Mouse (Mus musculus) E14TG2a.4 (cell line): ENCODE data around the gene Cdh1.
A peak's percentile ranks its signal among the peaks of the same experiment; 100 is the strongest.

Experiments
- H3K27me3 ChIP-seq: 2 replicates; pipeline ENCODE4 v1.6.1; 2014; ENCODE audit warnings: low read length, control low read depth; ENCODE audit not compliant: insufficient read depth
- H3K36me3 ChIP-seq: 2 replicates; pipeline ENCODE4 v1.6.1; 2014; ENCODE audit warnings: low read length, control low read depth; ENCODE audit not compliant: insufficient read depth
- H3K4me1 ChIP-seq: replicated peaks from 2 replicates; pipeline ENCODE4 v1.6.1; 2014; ENCODE audit warnings: low read depth, low read length, control low read depth
- H3K4me3 ChIP-seq: replicated peaks from 2 replicates; pipeline ENCODE4 v1.5.1; 2014; ENCODE audit warnings: mild to moderate bottlenecking, low read length
- H3K9me3 ChIP-seq: 2 replicates; pipeline ENCODE4 v1.6.1; 2014; ENCODE audit warnings: low read length, control low read depth
- CTCF ChIP-seq: conservative IDR thresholded peaks from 2 replicates; pipeline ENCODE4 v1.5.1; 2014; ENCODE audit warnings: low read length
- NANOG ChIP-seq: IDR thresholded peaks from 2 replicates; pipeline ENCODE4 v1.6.1; 2014; ENCODE audit warnings: borderline replicate concordance, low read length, mixed read lengths
- POU5F1 ChIP-seq: IDR thresholded peaks from 2 replicates; pipeline ENCODE4 v1.6.1; 2014; ENCODE audit warnings: low read length, borderline replicate concordance

Gene Cdh1

GRCm38 (mm10) chr8:106615661-106616299 lies 12.6 kb downstream of the Cdh1 start:
- peaks cover 98% of the 10 kb centered on the region for H3K4me1 ChIP-seq
- TF ChIP-seq CTCF, result no peak
- no peak for TF ChIP-seq POU5F1
- no peak; the same call in 1 of the 2 replicates for TF ChIP-seq NANOG
- H3K27me3 ChIP-seq, result no peaks in the 10 kb centered on the region
- H3K36me3 ChIP-seq, result peaks cover 42% of the 10 kb centered on the region
- H3K9me3 ChIP-seq, result no peaks in the 10 kb centered on the region
- peak overlapping the region; percentile 75 for H3K4me3 ChIP-seq

- TF ChIP-seq NANOG, result peak; percentile 51
- 0 out of 2 replicates have a peak, but pooled peaks have one; percentile 5 for TF ChIP-seq POU5F1
- TF ChIP-seq CTCF, result no peak
- H3K27me3 ChIP-seq, result no peaks in the 10 kb centered on the region
- no peaks in the 10 kb centered on the region for H3K9me3 ChIP-seq
- H3K4me3 ChIP-seq, result peak overlapping the region; percentile 75
- H3K4me1 ChIP-seq, result peaks cover 96% of the 10 kb centered on the region
- peaks cover 38% of the 10 kb centered on the region for H3K36me3 ChIP-seq
Measured at GRCm38 (mm10) chr8:106616679-106617078, 13.5 kb downstream of the Cdh1 start.

- Histone ChIP-seq H3K36me3 (peaks cover 36% of the 10 kb centered on the region), H3K27me3 (no peaks in the 10 kb centered on the region), H3K9me3 (no peaks in the 10 kb centered on the region), H3K4me3 (peak overlapping the region; percentile 75), H3K4me1 (peaks cover 96% of the 10 kb centered on the region)
- TF ChIP-seq CTCF, result no peak
- no peak for TF ChIP-seq POU5F1
- no peak for TF ChIP-seq NANOG
Measured at GRCm38 (mm10) chr8:106617196-106617595, 14.0 kb downstream of the Cdh1 start.

GRCm38 (mm10) chr8:106617865-106618264 lies 14.7 kb downstream of the Cdh1 start:
- H3K36me3 ChIP-seq, result peaks cover 38% of the 10 kb centered on the region
- TF ChIP-seq CTCF, result no peak
- TF ChIP-seq NANOG, result no peak
- no peak for TF ChIP-seq POU5F1
- H3K4me3 ChIP-seq, result peak overlapping the region; percentile 75
- no peaks in the 10 kb centered on the region for H3K27me3 ChIP-seq
- peaks cover 96% of the 10 kb centered on the region for H3K4me1 ChIP-seq
- H3K9me3 ChIP-seq, result no peaks in the 10 kb centered on the region

- H3K4me3 ChIP-seq, result peak overlapping the region; percentile 75
- peaks cover 96% of the 10 kb centered on the region for H3K4me1 ChIP-seq
- no peaks in the 10 kb centered on the region for H3K27me3 ChIP-seq
- H3K36me3 ChIP-seq, result peaks cover 38% of the 10 kb centered on the region
- no peaks in the 10 kb centered on the region for H3K9me3 ChIP-seq
- TF ChIP-seq NANOG, result no peak
- peak; percentile 26; the same call in 1 of the 2 replicates for TF ChIP-seq POU5F1
- TF ChIP-seq CTCF, result peak; percentile 12; the same call in 1 of the 2 replicates
Measured at GRCm38 (mm10) chr8:106618324-106618723, 15.2 kb downstream of the Cdh1 start.

- Histone ChIP-seq H3K4me1 (peaks cover 96% of the 10 kb centered on the region), H3K27me3 (no peaks in the 10 kb centered on the region), H3K36me3 (peaks cover 40% of the 10 kb centered on the region), H3K4me3 (peak overlapping the region; percentile 75), H3K9me3 (peaks cover 7% of the 10 kb centered on the region)
- TF ChIP-seq NANOG (peak; percentile 7; the same call in 1 of the 2 replicates), CTCF (no peak)
Measured at GRCm38 (mm10) chr8:106619549-106620245, 16.5 kb downstream of the Cdh1 start.

- TF ChIP-seq NANOG (no peak), POU5F1 (no peak), CTCF (no peak)
- H3K4me1 ChIP-seq, result peaks cover 96% of the 10 kb centered on the region
- peaks cover 43% of the 10 kb centered on the region for H3K36me3 ChIP-seq
- no peaks in the 10 kb centered on the region for H3K27me3 ChIP-seq
- H3K9me3 ChIP-seq, result peaks cover 7% of the 10 kb centered on the region
- H3K4me3 ChIP-seq, result peak overlapping the region; percentile 75
Measured at GRCm38 (mm10) chr8:106620488-106620887, 17.3 kb downstream of the Cdh1 start.

GRCm38 (mm10) chr8:106623016-106623415 lies 19.9 kb downstream of the Cdh1 start:
- H3K36me3 ChIP-seq, result peaks cover 51% of the 10 kb centered on the region
- H3K4me3 ChIP-seq, result no peak overlapping the region
- no peaks in the 10 kb centered on the region for H3K27me3 ChIP-seq
- peaks cover 95% of the 10 kb centered on the region for H3K4me1 ChIP-seq
- TF ChIP-seq CTCF, result no peak
- TF ChIP-seq NANOG, result no peak
- TF ChIP-seq POU5F1, result no peak
- H3K9me3 ChIP-seq, result peaks cover 7% of the 10 kb centered on the region
